Mouse (Mus musculus) left cerebral cortex, adult 2 months (tissue): Measurements from ENCODE around the gene Ubash3b. TPM values are rescaled to one million over a fixed set of nuclear protein-coding genes. Genes with fewer than 3 reads are reported as not detected.

ENCODE experiments used
- DNase-seq, 2 experiments: peaks; one replicate each; pipeline ENCODE4 v3.0.0; 2021 to 2022; ENCODE audit warnings: low spot score in 2 of 2, mixed read lengths in 1 of 2; ENCODE audit errors: extremely low spot score in 1 of 2
- H3K27ac ChIP-seq: fragments of 200-600 bp; 2 replicates; pipeline ENCODE4 v1.8.1; 2022
- H3K4me3 ChIP-seq: fragments of 200-600 bp; 2 replicates; pipeline ENCODE4 v1.8.1; 2022
- CTCF ChIP-seq: fragments of 200-600 bp; IDR thresholded peaks from 2 replicates; pipeline ENCODE4 v1.8.1; 2022; ENCODE audit warnings: antibody characterized with exemption, mild to moderate bottlenecking, moderate library complexity
- intact Hi-C: fragments of 180-260 bp; cut with DNase I; formaldehyde crosslinking; loops from one replicate; pipeline ENCODE4 v1.15.1; 2025
- total RNA-seq, 2 experiments: library from RNA; stranded (reverse); gene quantifications; 2 replicates each; pipeline ENCODE4 v1.2.3; 2021

Ubash3b gene
- total RNA-seq, 2 experiments from 2014 or later: 23.5 to 26.7 TPM

DNA sequence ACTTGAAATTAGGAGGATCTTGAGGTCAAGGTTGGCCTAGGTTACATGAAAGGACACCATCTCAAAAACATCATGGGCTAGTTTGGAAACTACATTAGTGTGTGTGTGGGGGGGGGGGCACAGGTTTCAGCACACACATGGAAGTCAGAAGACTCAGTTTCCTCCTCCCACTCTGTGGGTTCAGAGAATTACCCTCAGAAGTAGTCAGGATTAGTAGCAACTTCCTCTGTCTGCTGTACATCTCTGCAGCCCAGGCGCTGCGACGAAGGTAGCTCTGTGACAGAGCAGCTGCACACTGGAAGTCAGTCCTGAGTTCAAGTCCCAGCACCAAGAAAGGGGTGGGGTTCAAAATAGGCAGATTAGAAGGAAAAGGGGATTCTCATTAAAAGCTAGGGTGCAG is 32.2 kb downstream of the Ubash3b start:
- intact Hi-C loops: no loop called here
- Histone ChIP-seq H3K27ac (no peak overlapping the region), H3K4me3 (no peak overlapping the region)
- TF ChIP-seq CTCF: no peak
- no peak for DNase-seq

DNA sequence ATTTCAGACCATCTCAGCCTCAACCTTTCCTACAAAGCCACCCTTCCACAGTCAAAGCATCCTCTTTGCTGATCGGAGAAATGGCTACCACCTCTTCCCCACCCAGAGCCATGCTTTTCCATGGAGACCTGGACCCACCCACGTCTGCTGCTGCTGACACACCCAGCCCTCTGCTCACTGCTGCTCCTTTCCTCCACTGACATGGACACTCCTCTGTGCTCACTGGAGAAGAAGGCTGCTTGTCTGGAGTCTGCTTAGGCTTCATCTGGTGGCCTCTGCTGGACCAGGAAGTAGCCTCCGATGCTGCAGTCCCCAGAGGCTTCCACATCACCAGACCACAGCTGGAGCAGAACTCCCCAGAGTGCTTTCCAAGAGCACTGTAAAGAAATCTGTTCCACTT is 34.8 kb downstream of the Ubash3b start:
- no peak for DNase-seq
- TF ChIP-seq CTCF: no peak
- intact Hi-C loops: no loop called here
- Histone ChIP-seq H3K4me3 (no peak overlapping the region), H3K27ac (no peak overlapping the region)

DNA sequence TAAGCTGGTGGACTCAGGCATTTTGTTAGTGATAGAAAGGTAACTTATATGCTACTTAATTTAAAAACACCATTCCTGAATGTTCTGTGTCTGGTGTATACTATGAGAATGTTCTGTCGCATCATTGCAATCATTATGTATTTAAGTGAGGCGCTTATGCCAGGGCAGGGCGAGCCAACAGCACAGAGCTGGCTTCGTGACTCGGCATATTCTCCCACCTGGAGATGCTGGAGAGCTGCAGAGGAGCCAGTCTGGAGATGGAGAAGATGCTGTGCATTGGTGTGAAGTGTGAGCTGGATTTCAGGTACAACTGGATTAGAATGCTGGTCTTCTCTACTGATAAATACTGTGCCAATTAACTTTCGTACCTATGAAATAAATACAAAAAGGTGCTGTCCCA is 37.2 kb downstream of the Ubash3b start:
- intact Hi-C loops: no loop called here
- TF ChIP-seq CTCF: no peak
- H3K4me3 ChIP-seq: no peak overlapping the region
- DNase-seq: no peak
- H3K27ac ChIP-seq: no peak overlapping the region

DNA sequence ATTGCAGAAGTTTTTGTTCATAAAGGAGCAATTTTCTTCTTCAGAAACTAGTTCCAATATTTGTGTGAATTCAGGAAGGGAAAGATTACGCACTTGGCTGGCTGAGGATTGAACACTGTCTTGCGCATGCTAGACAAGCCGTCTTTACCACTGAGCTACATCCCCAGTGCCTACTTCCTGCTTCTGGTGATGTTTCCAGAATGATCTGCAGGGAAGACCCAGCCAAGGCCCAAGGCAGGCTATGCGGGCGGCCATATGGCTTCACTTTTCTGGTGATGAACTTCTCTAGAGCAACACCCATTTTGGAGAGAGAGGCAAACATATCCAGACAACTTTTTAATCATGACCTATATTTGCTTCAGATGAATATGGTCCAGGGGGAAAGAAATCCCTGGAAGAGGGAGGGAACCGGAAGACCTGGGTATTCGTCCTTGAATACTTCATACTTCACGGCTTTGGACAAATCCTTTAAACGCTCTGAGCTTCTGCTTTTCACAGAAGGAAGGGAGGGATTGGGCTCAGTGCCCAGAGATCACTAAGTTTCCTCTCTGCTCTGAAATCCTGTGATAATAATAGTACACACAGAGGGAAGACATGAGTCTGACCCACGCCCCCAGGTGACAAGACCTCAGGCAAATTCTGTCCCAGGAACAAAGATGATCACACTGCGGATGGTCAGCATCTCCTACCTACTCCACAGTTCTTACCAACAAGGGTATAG is 38.9 kb downstream of the Ubash3b start:
- Histone ChIP-seq H3K27ac (peak overlapping the region; percentile 37; the same call in 1 of the 2 replicates), H3K4me3 (no peak overlapping the region)
- no peak for DNase-seq
- TF ChIP-seq CTCF: no peak
- intact Hi-C loops: no loop called here

DNA sequence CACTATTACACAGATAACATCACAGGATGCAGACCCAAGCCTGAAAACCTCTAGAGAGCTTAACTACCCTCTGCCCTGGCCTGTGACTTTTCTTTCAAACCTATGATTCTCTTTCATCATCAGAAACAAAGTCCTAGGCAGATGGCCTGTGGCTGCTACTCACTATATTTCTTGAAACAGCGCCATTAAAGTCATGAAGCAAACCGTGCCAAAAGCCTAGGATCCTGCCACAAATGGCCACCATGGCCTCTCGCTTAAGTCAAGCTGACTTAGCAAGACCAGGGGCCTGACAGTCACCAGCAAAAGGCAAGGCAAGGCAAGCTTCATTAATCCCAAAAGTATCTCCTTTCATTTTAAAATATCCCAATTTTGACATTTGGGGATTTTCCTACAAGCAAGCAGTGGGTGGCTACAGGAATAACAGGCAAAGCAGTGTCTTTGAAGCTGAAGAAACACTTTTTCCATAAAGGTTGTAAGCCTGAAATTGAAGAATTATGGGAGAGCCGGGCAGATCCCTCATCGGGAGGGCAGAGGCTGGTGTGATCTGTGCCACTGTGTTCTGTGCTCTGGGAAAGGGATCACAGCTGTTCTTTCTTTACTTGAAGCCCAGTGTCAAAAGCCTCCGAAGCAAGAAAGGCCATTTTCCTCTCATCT is 39.7 kb downstream of the Ubash3b start:
- DNase-seq: no peak
- no peak overlapping the region for H3K4me3 ChIP-seq
- H3K27ac ChIP-seq: peak overlapping the region; percentile 37
- intact Hi-C loops: no loop called here
- no peak for TF ChIP-seq CTCF

DNA sequence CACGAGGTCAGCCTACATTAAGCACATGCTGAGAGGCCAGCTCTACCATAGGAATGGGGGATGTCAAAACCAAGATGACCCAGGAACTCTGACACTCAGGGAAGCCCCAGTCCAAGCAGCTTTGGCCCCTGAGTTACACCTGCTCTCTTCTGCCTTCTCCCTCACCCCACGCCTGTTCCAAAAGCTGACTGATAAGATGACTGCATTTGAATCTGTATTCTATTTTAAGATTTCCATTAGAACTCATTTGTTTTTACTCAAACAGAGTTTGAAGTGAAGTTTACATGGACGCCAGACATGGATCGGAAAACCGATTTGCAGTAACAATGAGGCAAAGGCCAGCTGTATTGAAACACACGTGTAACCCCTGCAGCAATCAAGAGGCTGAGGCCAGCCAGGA is 41.5 kb downstream of the Ubash3b start:
- no peak for DNase-seq
- intact Hi-C loops: no loop called here
- TF ChIP-seq CTCF: no peak
- Histone ChIP-seq H3K4me3 (no peak overlapping the region), H3K27ac (no peak overlapping the region)

DNA sequence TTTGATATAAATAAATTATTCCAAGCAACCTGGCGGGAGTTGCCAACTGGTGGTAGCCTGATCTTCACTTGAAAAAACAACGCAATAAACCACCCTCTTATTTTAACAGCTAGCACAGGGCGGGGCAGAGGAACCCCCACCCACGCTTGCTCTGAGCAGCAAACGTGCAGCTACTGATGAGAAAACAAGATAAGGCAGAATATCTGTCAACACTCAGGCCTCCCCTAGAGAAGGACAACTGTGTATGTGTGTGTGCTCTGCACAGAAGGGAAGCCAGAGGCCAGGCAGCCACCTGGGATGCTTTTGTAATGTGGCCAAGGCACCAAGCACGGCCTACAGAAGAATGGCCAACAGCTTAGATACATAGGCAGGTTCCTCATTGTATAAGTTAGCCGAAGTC is 43.4 kb downstream of the Ubash3b start:
- TF ChIP-seq CTCF: no peak
- intact Hi-C loops: no loop called here
- Histone ChIP-seq H3K27ac (no peak overlapping the region), H3K4me3 (no peak overlapping the region)
- no peak for DNase-seq

DNA sequence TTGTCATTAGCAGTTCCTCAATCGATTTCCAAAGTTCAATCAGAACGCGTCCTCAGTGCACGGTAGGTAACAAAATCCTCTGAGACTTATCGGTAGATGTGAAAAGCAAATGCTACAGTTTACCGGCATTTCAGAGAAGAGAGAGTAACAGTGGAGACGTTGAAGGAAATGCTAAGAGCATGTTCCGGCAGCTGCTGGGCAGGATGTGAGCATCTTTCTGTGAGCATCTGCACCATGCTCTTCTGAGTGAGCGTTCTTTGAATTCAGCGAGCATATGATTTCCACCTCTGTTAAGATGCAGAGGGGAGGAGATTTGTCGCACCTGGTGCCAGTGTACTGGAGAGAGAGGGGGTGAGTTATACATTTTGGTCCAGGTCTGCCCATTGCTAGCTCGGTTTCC is 45.4 kb downstream of the Ubash3b start:
- H3K4me3 ChIP-seq: no peak overlapping the region
- no peak for TF ChIP-seq CTCF
- DNase-seq: no peak
- intact Hi-C loops: no loop called here
- H3K27ac ChIP-seq: no peak overlapping the region

DNA sequence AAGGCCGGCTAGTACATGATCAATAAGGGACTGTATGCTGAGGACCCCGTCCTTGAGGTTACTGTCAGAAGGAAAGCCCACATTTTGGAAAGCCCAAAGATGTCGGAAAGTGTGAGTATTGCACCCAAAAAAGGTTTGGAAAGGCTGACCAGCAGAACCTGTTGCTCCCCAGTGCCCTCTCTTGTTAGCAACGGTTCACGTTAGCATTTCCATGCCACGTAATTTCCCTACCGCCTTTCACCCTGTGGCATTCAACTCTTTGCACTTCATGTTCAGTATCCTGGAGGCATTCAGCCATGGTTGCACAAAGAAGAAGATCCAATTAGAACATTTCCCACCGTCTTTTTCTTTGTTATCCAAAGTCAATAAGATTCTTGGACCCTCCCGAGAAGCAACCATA is 47.1 kb downstream of the Ubash3b start:
- no peak for TF ChIP-seq CTCF
- intact Hi-C loops: no loop called here

DNA sequence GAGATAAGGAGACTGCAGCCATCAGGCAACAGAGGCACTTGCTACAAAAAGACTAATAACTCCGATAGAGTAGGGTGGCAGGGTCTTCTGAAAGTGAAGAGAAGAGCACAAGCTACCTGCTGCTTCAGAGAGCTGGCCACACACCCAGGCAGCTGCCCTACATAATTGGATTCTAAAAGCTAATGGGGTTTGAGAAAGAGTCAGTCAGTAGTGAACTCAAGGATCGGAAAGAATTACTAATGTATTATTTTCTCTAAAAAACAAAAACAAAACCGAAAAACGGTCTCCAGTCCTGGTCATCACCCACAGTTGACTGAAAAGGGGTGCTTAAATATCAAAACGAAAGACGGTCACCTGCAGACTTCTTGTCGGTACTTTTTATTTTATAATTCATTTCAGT is 51.7 kb downstream of the Ubash3b start:
- H3K27ac ChIP-seq: no peak overlapping the region

More for the DNA sequence above, 47.1 kb downstream of the Ubash3b start:
- Histone ChIP-seq H3K27ac (no peak overlapping the region), H3K4me3 (no peak overlapping the region)
- no peak for DNase-seq

DNA sequence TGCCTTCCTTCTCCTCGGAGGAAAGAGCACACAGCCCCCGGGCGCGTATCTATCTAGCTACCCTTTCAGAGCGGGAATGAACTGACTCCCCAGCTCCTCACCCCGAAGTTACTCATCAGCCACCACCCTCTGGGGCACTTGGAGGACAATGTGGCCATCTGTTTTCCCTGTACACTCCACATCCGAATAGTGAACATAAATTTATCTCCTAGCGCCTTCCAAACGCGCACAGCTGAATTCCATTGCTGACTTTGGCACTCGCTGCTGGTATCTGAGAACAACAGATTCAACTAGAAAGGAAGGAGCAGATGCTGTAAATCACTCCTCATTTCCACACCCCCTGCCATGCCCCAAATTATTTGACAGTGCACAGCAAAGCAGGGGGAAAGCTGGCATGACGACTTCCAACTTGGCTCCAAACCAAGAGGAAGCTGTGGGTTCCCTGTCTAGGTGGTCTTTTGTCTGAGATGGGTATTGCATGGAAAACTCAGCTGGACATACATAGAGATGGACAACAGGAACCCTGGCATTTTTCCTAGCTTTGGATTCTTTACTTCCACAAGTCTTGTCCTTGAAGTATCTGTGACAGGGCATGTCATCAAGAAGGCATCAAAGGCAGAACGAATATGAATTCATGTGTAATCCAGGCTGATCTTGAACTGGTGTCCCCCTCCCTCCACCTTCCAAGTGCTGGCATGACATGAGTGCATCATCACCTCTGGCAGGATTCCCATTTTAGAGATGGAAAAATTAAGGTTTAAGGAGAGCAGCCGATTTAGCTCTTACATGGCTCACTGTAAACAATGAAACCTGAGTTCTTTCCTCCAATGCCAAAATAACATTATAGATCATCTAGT is 52.9 kb downstream of the Ubash3b start:
- H3K4me3 ChIP-seq: no peak overlapping the region
- intact Hi-C loops: loop anchor here (5.0 kb wide), 1 partner anchor 56 kb away; no protein-coding TSS in a partner anchor
- no peak for TF ChIP-seq CTCF
- peak; percentile 37 to 38 for DNase-seq
- H3K27ac ChIP-seq: peak overlapping the region; percentile 38; the same call in 1 of the 2 replicates

More for the DNA sequence above, 51.7 kb downstream of the Ubash3b start:
- intact Hi-C loops: loop anchor here (5.0 kb wide), 1 partner anchor 57 kb away; no protein-coding TSS in a partner anchor
- no peak for DNase-seq
- H3K4me3 ChIP-seq: no peak overlapping the region
- TF ChIP-seq CTCF: no peak

DNA sequence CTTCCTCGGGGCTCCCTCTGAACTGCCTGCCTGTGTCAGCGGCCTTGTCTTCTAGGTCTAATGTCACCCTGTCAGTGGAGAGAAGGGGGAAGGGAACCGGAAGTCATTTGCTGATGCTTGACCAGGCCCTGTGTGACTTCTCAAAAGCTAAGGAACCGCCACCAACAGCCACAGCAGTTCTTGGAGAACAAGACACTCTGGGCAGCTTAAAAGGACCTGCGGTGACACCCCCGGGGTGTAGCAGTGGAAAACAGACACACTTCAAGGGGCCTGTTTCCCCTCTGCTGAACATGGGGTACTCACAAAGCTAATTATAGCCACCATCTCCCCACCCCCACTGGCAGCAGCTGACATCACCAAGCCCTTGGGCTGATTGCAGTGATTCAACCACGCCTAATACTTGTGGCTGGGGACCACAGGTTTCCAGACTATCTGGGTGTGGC is 56.3 kb downstream of the Ubash3b start:
- no peak for TF ChIP-seq CTCF
- H3K27ac ChIP-seq: no peak overlapping the region
- DNase-seq: no peak
- intact Hi-C loops: loop anchor here (5.0 kb wide), 1 partner anchor 53 kb away; no protein-coding TSS in a partner anchor
- H3K4me3 ChIP-seq: no peak overlapping the region
